ENCODE assay signal across 26 mouse cellular contexts in the genomic region with DNA sequence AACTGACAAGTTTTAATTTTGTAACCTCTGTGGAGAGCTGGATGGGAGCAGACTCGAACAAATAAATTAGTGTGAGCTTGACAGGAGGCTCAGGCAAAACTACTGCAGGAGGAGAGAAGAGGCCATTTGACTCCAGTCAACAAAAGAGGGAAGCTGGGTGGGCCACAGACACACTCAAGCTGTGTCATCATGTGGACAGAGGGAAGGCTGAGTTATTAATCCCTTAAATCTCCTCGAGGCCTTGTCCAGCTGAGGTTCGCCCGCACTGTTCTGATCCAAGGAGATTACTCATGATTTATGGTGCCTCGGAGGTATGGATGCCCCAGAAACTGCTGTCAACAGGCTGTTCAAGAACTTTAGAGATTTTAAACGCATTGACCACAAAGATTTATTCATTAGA.
DNase-seq lines count a peak whose midpoint lies in the region; ATAC-seq lines count a peak whose summit lies in the region.
"Had no signal": no experiment of that assay in that cellular context is flagged by ENCODE, and none has a peak within 500 bp of the region (broad histone marks: within the 10 kb centered on the region; RNA-seq: fewer than 3 reads in every experiment).

No protein-coding gene starts in this region.

- H3K9ac ChIP-seq in midbrain, embryonic 11.5 days (ENCODE audit: low read length), result no peak overlapping the region
- no peak overlapping the region for H3K9ac ChIP-seq in midbrain, embryonic 13.5 days (replicated peaks)
- H3K9ac ChIP-seq: embryonic facial prominence, embryonic 12.5 days; heart, embryonic 12.5 days; hindbrain, embryonic 12.5 days had no signal

- no peak overlapping the region for H3K4me3 ChIP-seq in midbrain, embryonic 11.5 days (ENCODE audit: low read depth, low read length)
- H3K4me3 ChIP-seq in midbrain, embryonic 13.5 days (replicated peaks), result no peak overlapping the region
- H3K4me3 ChIP-seq: embryonic facial prominence, embryonic 12.5 days; heart, embryonic 12.5 days; hindbrain, embryonic 12.5 days; left cerebral cortex, adult 2 months had no signal

- H3K4me2 ChIP-seq in midbrain, embryonic 11.5 days, result no peak overlapping the region
- no peak overlapping the region for H3K4me2 ChIP-seq in midbrain, embryonic 13.5 days (replicated peaks)
- H3K4me2 ChIP-seq: embryonic facial prominence, embryonic 12.5 days; heart, embryonic 12.5 days; hindbrain, embryonic 12.5 days had no signal

- whole genome bisulfite sequencing in midbrain, embryonic 11.5 days, result 72% methylated on average over 6 of the region's 6 CpGs
- 73% methylated on average over 6 of the region's 6 CpGs for WGBS in midbrain, embryonic 13.5 days

- H3K27me3 ChIP-seq in midbrain, embryonic 11.5 days (ENCODE audit: control insufficient read depth, insufficient read depth, low read length), result no peaks in the 10 kb centered on the region
- H3K27me3 ChIP-seq in midbrain, embryonic 13.5 days, result no peaks in the 10 kb centered on the region
- H3K27me3 ChIP-seq: CH12.LX; embryonic facial prominence, embryonic 12.5 days; heart, embryonic 12.5 days; hindbrain, embryonic 12.5 days; Patski had no signal

- ATAC-seq in midbrain, embryonic 11.5 days (ENCODE audit: low FRiP score), result 0 out of 2 replicates have a peak, but pooled peaks have one; percentile 33
- no peak for ATAC-seq in midbrain, embryonic 13.5 days
- ATAC-seq: Patski had no signal

- peak; percentile 43 for DNase-seq in embryo, embryonic 10 days (ENCODE audit: low spot score)
- no peak for DNase-seq in embryo, embryonic 9.5 days (ENCODE audit: extremely low spot score)
- no peak for DNase-seq in midbrain, embryonic 11.5 days (ENCODE audit: low spot score, missing footprints)
- peak; percentile 2 for DNase-seq in adrenal gland, postnatal 25 days
- DNase-seq in neural tube, embryonic 10.5 days (ENCODE audit: extremely low spot score, low spot score), result peak; percentile 23
- no peak for DNase-seq in c-Kit-positive CD71-positive TER-119-positive erythroid progenitor cells, embryonic 14.5 days (ENCODE audit: low spot score)
- DNase-seq in layer of hippocampus, adult 8-10 months (ENCODE audit: low spot score in 2 of 2), result no peak
- DNase-seq: cerebellum, adult 2 months; cerebellum, postnatal 25 days; gastrocnemius, postnatal 25 days; heart, adult 18-20 months; heart, postnatal 10 days; kidney, adult 8-10 months; left cerebral cortex, postnatal 4 days; lung, postnatal 4 days; right cerebral cortex, postnatal 25 days; spleen, adult 18-20 months; thymus, postnatal 36 days had no signal

- H3K27ac ChIP-seq in midbrain, embryonic 11.5 days (ENCODE audit: low read depth, low read length), result no peak overlapping the region
- H3K27ac ChIP-seq in midbrain, embryonic 13.5 days, result no peak overlapping the region
- H3K27ac ChIP-seq: embryonic facial prominence, embryonic 12.5 days; hindbrain, embryonic 12.5 days; left cerebral cortex, adult 2 months had no signal

- H3K36me3 ChIP-seq in midbrain, embryonic 11.5 days (ENCODE audit: control insufficient read depth, insufficient read depth, low read length), result no peaks in the 10 kb centered on the region
- H3K36me3 ChIP-seq in midbrain, embryonic 13.5 days, result no peaks in the 10 kb centered on the region
- H3K36me3 ChIP-seq: embryonic facial prominence, embryonic 12.5 days; G1E; heart, embryonic 12.5 days; hindbrain, embryonic 12.5 days had no signal

- H3K4me1 ChIP-seq in midbrain, embryonic 11.5 days (ENCODE audit: control insufficient read depth, insufficient read depth, low read length), result no peaks in the 10 kb centered on the region
- no peaks in the 10 kb centered on the region for H3K4me1 ChIP-seq in midbrain, embryonic 13.5 days (replicated peaks)
- H3K4me1 ChIP-seq: embryonic facial prominence, embryonic 12.5 days; heart, embryonic 12.5 days; hindbrain, embryonic 12.5 days had no signal

- H3K9me3 ChIP-seq in midbrain, embryonic 11.5 days (ENCODE audit: control insufficient read depth, low read length), result no peaks in the 10 kb centered on the region
- H3K9me3 ChIP-seq in midbrain, embryonic 13.5 days, result no peaks in the 10 kb centered on the region
- H3K9me3 ChIP-seq: embryonic facial prominence, embryonic 12.5 days; heart, embryonic 12.5 days; hindbrain, embryonic 12.5 days had no signal

Comparison
In these comparisons a context has a peak if more than half of its experiments do, and no peak if none do; other contexts are left out.
1. DNase-seq: peak in embryo, embryonic 10 days (single experiment), adrenal gland, postnatal 25 days (single experiment) and neural tube, embryonic 10.5 days (single experiment); none in embryo, embryonic 9.5 days (single experiment), midbrain, embryonic 11.5 days (single experiment), c-Kit-positive CD71-positive TER-119-positive erythroid progenitor cells, embryonic 14.5 days (single experiment) and layer of hippocampus, adult 8-10 months (0 of 2).